Mouse (Mus musculus): Measurements from ENCODE around the gene 1110051M20Rik.

DNA sequence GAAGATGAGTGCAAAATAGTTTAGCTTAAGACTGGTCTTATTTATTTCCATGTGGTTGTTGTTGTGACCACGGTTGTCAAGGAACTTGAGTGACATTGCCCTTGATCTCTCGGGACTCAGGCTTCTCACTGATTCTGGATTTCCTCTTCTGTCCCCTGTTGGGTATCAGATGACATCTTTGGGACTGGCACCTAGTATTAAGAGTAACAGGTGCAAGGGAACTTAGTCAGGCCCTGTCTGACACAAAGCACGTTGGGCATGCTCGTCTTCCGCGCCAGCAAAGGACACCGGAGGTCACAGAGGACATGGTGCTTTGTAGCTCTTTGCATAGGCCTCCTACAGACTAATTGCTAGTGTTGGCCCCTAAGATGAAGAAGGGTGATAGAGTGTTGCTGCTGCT, 16.3 kb upstream of the 1110051M20Rik start:
- TF ChIP-seq CTCF (IDR thresholded peaks at IDR 0.05) (no peak), EP300 (IDR thresholded peaks at IDR 0.05; ENCODE audit: insufficient read depth, low read depth, low read length) (no peak), POLR2A (IDR thresholded peaks at IDR 0.05; ENCODE audit: insufficient read depth, low read depth, low read length) (no peak)

Measured in heart, adult 2 months (tissue).